Mouse (Mus musculus): ENCODE measurements around the gene Krtap17-1. TPM values are rescaled to one million over a fixed set of nuclear protein-coding genes. Genes with fewer than 3 reads are reported as not detected.

Gene Krtap17-1
- polyA plus RNA-seq (2014; fragmentation: Illumina TruSeq; extraction: RNeasy Lipid Tissue Mini Kit (QIAGEN cat#74804); ENCODE audit: low read depth, low replicate concordance), result not detected

GRCm38 (mm10) chr11:99993620-99994383 is at the start of gene Krtap17-1:
Gene Krtap17-1 (minus strand): TSS chr11:99993994.

DNA sequence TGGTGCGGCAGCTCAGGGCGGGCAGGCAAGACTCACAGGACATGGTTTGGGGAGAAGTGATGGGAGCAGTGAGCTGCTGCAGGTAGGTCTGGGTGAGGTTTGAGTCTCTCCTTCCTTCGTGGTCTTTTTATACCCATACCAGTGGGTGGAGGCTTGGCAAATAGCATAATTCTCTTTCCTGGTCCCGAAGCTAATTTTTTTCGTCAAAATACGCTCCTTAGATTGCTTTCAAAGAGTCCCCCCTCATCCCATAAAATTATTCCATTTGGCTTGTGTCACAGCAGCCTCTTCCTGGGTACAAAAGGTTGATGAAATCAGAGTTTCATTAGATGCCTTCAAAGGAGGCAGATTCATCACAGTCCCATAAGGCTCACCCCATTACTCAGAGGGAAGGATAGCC is 47.7 kb upstream of the Krtap17-1 start, which contains the start of gene Krt34:
Gene Krt34, minus strand, starts transcription at position 101 of the 400 bp plus-strand sequence.

GRCm38 (mm10) chr11:100029768-100030167 is 36.0 kb upstream of the Krtap17-1 start, which contains the start of gene Krt33b:
Gene Krt33b (minus strand): TSS chr11:100029868.

DNA sequence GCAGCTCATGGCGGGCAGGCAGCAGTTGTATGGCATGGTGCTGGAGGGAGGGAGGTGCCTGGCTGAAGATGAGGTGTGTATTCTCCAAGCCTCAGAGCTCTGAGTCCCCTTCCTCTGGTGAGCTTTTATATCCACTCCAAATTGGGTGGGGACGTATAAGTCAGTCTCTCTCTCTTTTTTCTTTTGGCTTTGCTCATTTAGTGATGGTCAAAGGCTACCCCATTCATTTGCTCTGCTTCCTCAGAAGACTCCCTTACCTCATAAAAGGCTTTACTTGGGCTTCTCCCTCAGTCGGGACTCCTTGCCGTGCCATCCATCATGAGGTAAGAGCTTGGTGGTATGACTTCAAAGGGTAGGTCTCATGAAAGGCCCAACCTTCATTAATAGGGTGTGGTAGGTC is 22.3 kb upstream of the Krtap17-1 start, which contains the start of gene Krt33a:
Gene Krt33a, minus strand, starts transcription at position 101 of the 400 bp plus-strand sequence.

GRCm38 (mm10) chr11:99986180-99986647 is 7.6 kb downstream of the Krtap17-1 start, which contains the start of gene Krtap16-1:
Gene Krtap16-1 (minus strand): TSS chr11:99986597.

GRCm38 (mm10) chr11:99978953-99979352 is 14.8 kb downstream of the Krtap17-1 start, which contains the start of gene Krtap29-1:
Gene Krtap29-1 (minus strand): TSS chr11:99979053.

GRCm38 (mm10) chr11:99948175-99948574 is 45.6 kb downstream of the Krtap17-1 start, which contains the start of gene Krtap9-5:
Gene Krtap9-5 (plus strand): TSS chr11:99948475.

Other genes with a start within 250 kb of the Krtap17-1 start
- gene Gm11595, start 221.1 kb downstream of the Krtap17-1 start, polyA plus RNA-seq (2014; fragmentation: Illumina TruSeq; extraction: RNeasy Lipid Tissue Mini Kit (QIAGEN cat#74804); ENCODE audit: low read depth, low replicate concordance), result not detected
- gene Krtap4-8, start 213.3 kb downstream of the Krtap17-1 start, polyA plus RNA-seq (2014; fragmentation: Illumina TruSeq; extraction: RNeasy Lipid Tissue Mini Kit (QIAGEN cat#74804); ENCODE audit: low read depth, low replicate concordance), result not detected
- not detected for gene Krtap4-9, start 208.8 kb downstream of the Krtap17-1 start, polyA plus RNA-seq (2014; fragmentation: Illumina TruSeq; extraction: RNeasy Lipid Tissue Mini Kit (QIAGEN cat#74804); ENCODE audit: low read depth, low replicate concordance)
- gene Gm11596, start 200.5 kb downstream of the Krtap17-1 start, polyA plus RNA-seq (2014; fragmentation: Illumina TruSeq; extraction: RNeasy Lipid Tissue Mini Kit (QIAGEN cat#74804); ENCODE audit: low read depth, low replicate concordance), result not detected
- not detected for gene Gm11569, start 195.1 kb downstream of the Krtap17-1 start, polyA plus RNA-seq (2014; fragmentation: Illumina TruSeq; extraction: RNeasy Lipid Tissue Mini Kit (QIAGEN cat#74804); ENCODE audit: low read depth, low replicate concordance)
- not detected for gene Gm11554, start 189.5 kb downstream of the Krtap17-1 start, polyA plus RNA-seq (2014; fragmentation: Illumina TruSeq; extraction: RNeasy Lipid Tissue Mini Kit (QIAGEN cat#74804); ENCODE audit: low read depth, low replicate concordance)
- gene Krtap4-13, start 184.1 kb downstream of the Krtap17-1 start, polyA plus RNA-seq (2014; fragmentation: Illumina TruSeq; extraction: RNeasy Lipid Tissue Mini Kit (QIAGEN cat#74804); ENCODE audit: low read depth, low replicate concordance), result not detected
- not detected for gene Gm11564, start 178.3 kb downstream of the Krtap17-1 start, polyA plus RNA-seq (2014; fragmentation: Illumina TruSeq; extraction: RNeasy Lipid Tissue Mini Kit (QIAGEN cat#74804); ENCODE audit: low read depth, low replicate concordance)
- not detected for gene 2300003K06Rik, start 155.9 kb downstream of the Krtap17-1 start, polyA plus RNA-seq (2014; fragmentation: Illumina TruSeq; extraction: RNeasy Lipid Tissue Mini Kit (QIAGEN cat#74804); ENCODE audit: low read depth, low replicate concordance)
- gene Krtap4-16, start 142.4 kb downstream of the Krtap17-1 start, polyA plus RNA-seq (2014; fragmentation: Illumina TruSeq; extraction: RNeasy Lipid Tissue Mini Kit (QIAGEN cat#74804); ENCODE audit: low read depth, low replicate concordance), result not detected
- not detected for gene Gm11568, start 136.1 kb downstream of the Krtap17-1 start, polyA plus RNA-seq (2014; fragmentation: Illumina TruSeq; extraction: RNeasy Lipid Tissue Mini Kit (QIAGEN cat#74804); ENCODE audit: low read depth, low replicate concordance)
- not detected for gene Gm11559, start 129.5 kb downstream of the Krtap17-1 start, polyA plus RNA-seq (2014; fragmentation: Illumina TruSeq; extraction: RNeasy Lipid Tissue Mini Kit (QIAGEN cat#74804); ENCODE audit: low read depth, low replicate concordance)
- not detected for gene Krtap9-1, start 120.6 kb downstream of the Krtap17-1 start, polyA plus RNA-seq (2014; fragmentation: Illumina TruSeq; extraction: RNeasy Lipid Tissue Mini Kit (QIAGEN cat#74804); ENCODE audit: low read depth, low replicate concordance)
- not detected for gene Gm11567, start 114.8 kb downstream of the Krtap17-1 start, polyA plus RNA-seq (2014; fragmentation: Illumina TruSeq; extraction: RNeasy Lipid Tissue Mini Kit (QIAGEN cat#74804); ENCODE audit: low read depth, low replicate concordance)
- not detected for gene Krtap31-1, start 86.1 kb downstream of the Krtap17-1 start, polyA plus RNA-seq (2014; fragmentation: Illumina TruSeq; extraction: RNeasy Lipid Tissue Mini Kit (QIAGEN cat#74804); ENCODE audit: low read depth, low replicate concordance)
- gene Gm11565, start 79.2 kb downstream of the Krtap17-1 start, polyA plus RNA-seq (2014; fragmentation: Illumina TruSeq; extraction: RNeasy Lipid Tissue Mini Kit (QIAGEN cat#74804); ENCODE audit: low read depth, low replicate concordance), result not detected
- not detected for gene Krtap31-2, start 57.7 kb downstream of the Krtap17-1 start, polyA plus RNA-seq (2014; fragmentation: Illumina TruSeq; extraction: RNeasy Lipid Tissue Mini Kit (QIAGEN cat#74804); ENCODE audit: low read depth, low replicate concordance)
- not detected for gene Krtap9-5, start 45.5 kb downstream of the Krtap17-1 start, polyA plus RNA-seq (2014; fragmentation: Illumina TruSeq; extraction: RNeasy Lipid Tissue Mini Kit (QIAGEN cat#74804); ENCODE audit: low read depth, low replicate concordance)
- not detected for gene Krtap29-1, start 14.9 kb downstream of the Krtap17-1 start, polyA plus RNA-seq (2014; fragmentation: Illumina TruSeq; extraction: RNeasy Lipid Tissue Mini Kit (QIAGEN cat#74804); ENCODE audit: low read depth, low replicate concordance)
- not detected for gene Krtap16-1, start 7.4 kb downstream of the Krtap17-1 start, polyA plus RNA-seq (2014; fragmentation: Illumina TruSeq; extraction: RNeasy Lipid Tissue Mini Kit (QIAGEN cat#74804); ENCODE audit: low read depth, low replicate concordance)
- not detected for gene Krt33a, start 22.2 kb upstream of the Krtap17-1 start, polyA plus RNA-seq (2014; fragmentation: Illumina TruSeq; extraction: RNeasy Lipid Tissue Mini Kit (QIAGEN cat#74804); ENCODE audit: low read depth, low replicate concordance)
- not detected for gene Krt33b, start 35.9 kb upstream of the Krtap17-1 start, polyA plus RNA-seq (2014; fragmentation: Illumina TruSeq; extraction: RNeasy Lipid Tissue Mini Kit (QIAGEN cat#74804); ENCODE audit: low read depth, low replicate concordance)
- not detected for gene Krt34, start 47.6 kb upstream of the Krtap17-1 start, polyA plus RNA-seq (2014; fragmentation: Illumina TruSeq; extraction: RNeasy Lipid Tissue Mini Kit (QIAGEN cat#74804); ENCODE audit: low read depth, low replicate concordance)
- gene Krt31, start 56.6 kb upstream of the Krtap17-1 start, polyA plus RNA-seq (2014; fragmentation: Illumina TruSeq; extraction: RNeasy Lipid Tissue Mini Kit (QIAGEN cat#74804); ENCODE audit: low read depth, low replicate concordance), result not detected
- gene Krt32, start 94.2 kb upstream of the Krtap17-1 start, polyA plus RNA-seq (2014; fragmentation: Illumina TruSeq; extraction: RNeasy Lipid Tissue Mini Kit (QIAGEN cat#74804); ENCODE audit: low read depth, low replicate concordance), result not detected
- not detected for gene Krt35, start 102.2 kb upstream of the Krtap17-1 start, polyA plus RNA-seq (2014; fragmentation: Illumina TruSeq; extraction: RNeasy Lipid Tissue Mini Kit (QIAGEN cat#74804); ENCODE audit: low read depth, low replicate concordance)
- not detected for gene Krt36, start 111.6 kb upstream of the Krtap17-1 start, polyA plus RNA-seq (2014; fragmentation: Illumina TruSeq; extraction: RNeasy Lipid Tissue Mini Kit (QIAGEN cat#74804); ENCODE audit: low read depth, low replicate concordance)
- not detected for gene Krt13, start 127.6 kb upstream of the Krtap17-1 start, polyA plus RNA-seq (2014; fragmentation: Illumina TruSeq; extraction: RNeasy Lipid Tissue Mini Kit (QIAGEN cat#74804); ENCODE audit: low read depth, low replicate concordance)
- gene Krt15, start 141.9 kb upstream of the Krtap17-1 start, polyA plus RNA-seq (2014; fragmentation: Illumina TruSeq; extraction: RNeasy Lipid Tissue Mini Kit (QIAGEN cat#74804); ENCODE audit: low read depth, low replicate concordance), result not detected
- gene Krt19, start 154.7 kb upstream of the Krtap17-1 start, polyA plus RNA-seq (2014; fragmentation: Illumina TruSeq; extraction: RNeasy Lipid Tissue Mini Kit (QIAGEN cat#74804); ENCODE audit: low read depth, low replicate concordance), result not detected
- gene Krt9, start 199.3 kb upstream of the Krtap17-1 start, polyA plus RNA-seq (2014; fragmentation: Illumina TruSeq; extraction: RNeasy Lipid Tissue Mini Kit (QIAGEN cat#74804); ENCODE audit: low read depth, low replicate concordance), result not detected
- not detected for gene Krt14, start 213.6 kb upstream of the Krtap17-1 start, polyA plus RNA-seq (2014; fragmentation: Illumina TruSeq; extraction: RNeasy Lipid Tissue Mini Kit (QIAGEN cat#74804); ENCODE audit: low read depth, low replicate concordance)